Mouse (Mus musculus) cerebral cortex, adult 2 months (tissue): ENCODE data around the gene Slc22a12.

Experiments used
- WGBS: fragments of 180-500 bp; shearing (Covaris S2); methylation state at CpG from one replicate; pipeline ENCODE4 v1.1.7; 2018; 5-methylcytosine and 5-hydroxymethylcytosine counted together

The Slc22a12 gene

DNA sequence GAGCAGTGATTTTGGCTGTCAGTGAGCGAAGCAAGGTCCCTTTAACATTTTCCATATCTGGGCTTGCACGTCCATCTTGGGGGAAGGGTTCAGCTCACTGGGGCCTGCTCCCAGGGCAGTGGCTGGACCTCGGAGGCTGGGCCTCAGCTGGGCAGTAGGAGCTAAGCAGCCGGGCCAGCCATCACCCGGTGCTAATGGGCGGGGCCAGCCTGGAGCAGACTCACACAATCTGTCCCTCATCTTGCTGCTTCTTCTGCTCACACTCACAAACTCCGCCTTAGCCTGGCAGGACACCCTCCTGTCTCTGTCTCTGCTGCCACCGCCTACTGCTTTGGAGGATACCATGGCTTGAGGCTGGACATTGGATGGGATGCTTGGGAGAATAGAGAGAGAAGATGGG is 26.7 kb downstream of the Slc22a12 start:
- WGBS = 55% methylated on average over 8 of the region's 8 CpGs

DNA sequence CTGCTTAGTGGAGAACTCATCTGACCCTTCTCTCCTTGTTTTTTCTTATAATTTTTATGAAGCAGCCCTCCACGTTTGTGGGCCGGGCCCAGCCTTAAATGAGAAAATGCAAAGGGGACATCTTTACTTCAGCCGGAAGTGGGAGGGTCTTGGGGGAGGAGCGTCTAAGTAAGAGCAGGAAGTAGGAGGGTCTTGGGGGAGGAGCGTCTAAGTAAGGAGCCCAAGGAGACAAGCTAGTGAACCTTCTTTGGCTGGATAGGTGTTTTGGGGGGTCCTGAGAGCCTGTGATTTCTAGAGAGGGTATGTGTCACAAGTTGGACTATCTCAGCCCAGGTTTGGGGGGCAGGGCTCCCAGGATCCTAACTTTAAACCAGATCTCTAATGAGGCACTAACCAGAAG is 27.4 kb downstream of the Slc22a12 start:
- WGBS = 54% methylated on average over 5 of the region's 5 CpGs

DNA sequence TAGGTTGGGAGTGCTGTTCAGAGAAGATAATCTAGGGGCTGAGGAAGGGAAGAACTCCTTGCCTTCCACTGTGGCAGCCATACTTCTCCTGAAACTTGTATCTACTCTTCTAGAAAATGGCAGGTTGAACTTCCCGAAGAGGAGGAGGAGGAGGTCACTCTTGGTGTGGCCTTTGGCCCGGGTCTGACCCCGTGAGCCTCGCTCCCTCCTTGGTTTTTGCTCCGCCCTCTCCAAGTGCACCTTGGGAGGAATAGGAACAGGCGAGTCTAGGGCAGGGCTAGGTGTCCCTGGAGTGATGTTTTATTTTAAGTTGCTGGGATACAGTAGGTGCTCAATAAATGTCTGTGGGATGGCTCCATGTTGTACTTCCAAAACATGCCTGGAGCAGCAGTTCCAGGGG is 27.9 kb downstream of the Slc22a12 start:
- WGBS = 82% methylated on average over 6 of the region's 6 CpGs

DNA sequence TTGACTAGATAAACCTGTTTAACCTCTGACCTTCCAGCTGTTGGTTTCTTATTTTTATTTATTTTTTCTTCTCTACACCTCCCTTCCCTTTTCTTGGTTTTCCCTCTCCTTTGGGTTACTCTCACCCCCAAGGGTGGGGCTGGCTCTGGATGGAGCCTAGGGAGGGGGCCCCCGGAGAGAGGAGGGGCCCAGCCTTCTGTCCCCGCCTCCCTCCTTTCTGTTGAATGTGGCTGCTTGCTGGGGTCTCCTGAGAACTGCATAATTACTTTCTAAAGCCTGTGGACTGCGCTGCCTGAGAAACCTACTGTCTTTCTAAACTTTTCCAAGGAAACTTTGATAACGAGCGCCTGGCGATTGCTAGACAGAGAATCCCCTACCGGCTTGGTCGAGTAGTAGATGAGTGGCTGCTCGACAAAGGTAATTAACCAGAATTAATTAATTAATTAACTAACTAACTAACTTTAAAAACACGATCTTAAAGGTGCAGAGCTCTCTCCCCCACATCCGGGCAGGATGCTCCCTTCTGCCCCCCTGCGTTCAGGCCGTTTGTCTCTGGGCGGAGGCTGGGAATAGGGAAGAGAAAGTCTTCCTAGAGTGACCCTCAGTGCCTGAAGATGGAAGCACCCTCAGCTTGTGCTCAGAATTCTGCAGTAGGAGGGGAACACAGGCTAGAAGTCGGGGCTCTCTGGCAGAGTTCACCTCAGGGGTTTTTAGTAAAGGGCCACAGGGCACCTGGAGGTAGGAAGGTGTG is 29.3 kb downstream of the Slc22a12 start:
- WGBS = 36% methylated on average over 15 of the region's 15 CpGs

DNA sequence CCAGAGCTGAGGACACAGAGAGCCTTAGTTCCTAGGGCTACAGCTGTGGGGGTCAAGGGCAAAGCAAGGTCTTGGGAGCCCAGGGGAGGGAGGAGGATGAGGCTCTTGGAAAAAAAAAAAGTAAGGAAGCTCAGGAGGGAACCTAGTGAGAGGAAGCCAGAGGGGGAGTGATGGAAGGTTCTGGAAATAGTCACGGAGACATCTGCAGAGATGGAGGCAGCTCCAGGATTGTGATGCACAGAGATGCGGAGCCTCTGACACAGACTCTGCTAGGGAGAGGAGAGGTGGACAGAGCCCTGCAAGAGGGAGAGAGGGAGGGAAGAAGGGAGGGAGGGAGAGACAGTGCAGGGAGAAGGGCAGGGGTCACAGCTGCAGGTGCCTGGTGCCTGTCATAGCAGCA is 32.3 kb downstream of the Slc22a12 start:
- WGBS = 34% methylated on average over 2 of the region's 2 CpGs

DNA sequence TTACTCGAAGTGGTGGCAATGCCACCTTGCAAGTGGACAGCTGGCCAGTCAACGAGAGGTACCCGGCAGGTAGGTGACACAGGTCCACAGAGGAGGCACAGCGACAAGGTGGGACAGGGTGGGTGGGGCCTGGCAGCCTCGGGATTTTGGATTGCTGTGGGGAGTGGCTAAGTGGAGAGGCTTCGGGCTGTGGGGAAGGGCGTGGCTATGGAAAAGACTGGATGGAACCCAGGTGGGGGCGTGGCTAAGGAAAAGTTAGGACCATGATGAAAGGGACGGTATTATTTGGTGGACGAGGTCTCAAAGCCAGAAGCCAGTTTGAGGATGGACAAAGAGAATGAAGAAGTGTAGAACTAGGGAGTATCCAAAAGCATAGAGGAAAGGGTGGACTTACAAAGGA is 33.0 kb downstream of the Slc22a12 start:
- WGBS = 70% methylated on average over 10 of the region's 10 CpGs

DNA sequence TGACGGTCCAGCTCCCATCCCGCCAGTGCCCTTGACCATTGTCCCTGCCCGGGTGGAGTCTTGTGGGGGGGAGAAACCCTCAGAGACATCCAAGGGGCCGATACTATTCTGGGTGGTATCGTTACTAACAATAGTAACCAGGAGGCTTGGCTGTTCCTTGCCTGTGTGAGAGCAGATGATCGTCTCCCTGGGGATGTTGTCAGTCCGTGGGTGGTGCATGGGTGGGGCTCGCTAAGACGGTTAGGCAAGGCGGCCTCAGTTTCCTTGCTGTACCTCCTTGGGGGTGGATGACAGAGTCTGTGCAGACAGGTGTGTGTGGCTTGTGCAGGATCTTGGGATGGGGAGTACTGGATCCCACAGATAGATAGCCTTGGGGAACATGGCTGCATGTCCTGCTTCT is 35.4 kb downstream of the Slc22a12 start:
- 26% methylated on average over 10 of the region's 10 CpGs for WGBS

DNA sequence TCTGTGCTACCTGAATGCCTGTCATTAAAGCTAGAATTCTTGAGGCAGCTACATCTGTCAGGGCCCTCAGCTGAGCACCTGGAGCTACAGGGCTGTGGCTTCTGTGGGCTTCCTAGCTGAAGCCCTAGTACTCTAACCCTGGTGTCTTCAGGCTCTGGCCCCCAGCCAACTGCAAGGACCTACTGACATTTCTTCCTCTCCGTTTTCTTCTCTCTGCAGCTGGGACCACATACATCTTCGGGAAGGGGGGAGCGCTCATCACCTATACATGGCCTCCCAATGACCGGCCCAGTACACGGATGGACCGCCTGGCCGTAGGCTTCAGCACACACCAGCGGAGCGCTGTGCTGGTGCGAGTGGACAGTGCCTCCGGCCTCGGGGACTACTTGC is 38.2 kb downstream of the Slc22a12 start:
- 79% methylated on average over 12 of the region's 12 CpGs for WGBS

DNA sequence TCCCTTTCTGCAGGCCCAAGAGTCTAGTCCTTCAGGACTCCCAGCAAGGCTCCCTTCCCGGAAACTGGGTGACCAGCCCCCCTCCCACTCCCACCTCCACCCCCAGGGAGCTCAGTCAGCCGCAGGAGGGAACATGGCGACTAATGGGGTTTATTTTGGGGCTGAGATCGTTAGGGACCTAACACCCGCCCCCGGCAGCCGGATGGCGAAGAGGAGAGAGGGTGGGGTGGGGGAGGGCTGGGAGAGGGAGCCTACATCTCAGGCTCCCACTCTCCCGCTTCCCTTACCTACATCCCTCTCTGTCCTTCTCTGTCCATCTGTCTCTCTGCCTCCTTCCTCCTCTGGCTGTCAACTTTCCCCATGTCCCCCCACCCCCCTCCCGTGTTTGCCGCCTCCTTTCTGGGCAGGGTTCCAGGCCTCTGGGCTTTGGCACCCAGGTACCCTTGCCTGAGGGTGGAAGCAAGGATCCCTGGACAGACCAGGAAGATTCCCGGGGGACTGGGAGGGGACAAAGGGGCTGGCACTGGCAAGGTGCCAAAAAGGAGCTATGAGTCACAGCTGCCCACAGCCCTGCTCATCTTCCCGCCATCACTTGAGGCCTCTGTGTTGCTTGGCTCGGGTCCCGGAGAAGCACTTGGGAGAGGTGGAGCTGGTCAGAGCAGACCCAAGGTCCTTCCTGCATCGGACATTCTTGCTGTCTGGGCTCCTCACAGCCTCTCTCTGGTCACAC is 38.7 kb downstream of the Slc22a12 start:
- WGBS = 11% methylated on average over 16 of the region's 16 CpGs

DNA sequence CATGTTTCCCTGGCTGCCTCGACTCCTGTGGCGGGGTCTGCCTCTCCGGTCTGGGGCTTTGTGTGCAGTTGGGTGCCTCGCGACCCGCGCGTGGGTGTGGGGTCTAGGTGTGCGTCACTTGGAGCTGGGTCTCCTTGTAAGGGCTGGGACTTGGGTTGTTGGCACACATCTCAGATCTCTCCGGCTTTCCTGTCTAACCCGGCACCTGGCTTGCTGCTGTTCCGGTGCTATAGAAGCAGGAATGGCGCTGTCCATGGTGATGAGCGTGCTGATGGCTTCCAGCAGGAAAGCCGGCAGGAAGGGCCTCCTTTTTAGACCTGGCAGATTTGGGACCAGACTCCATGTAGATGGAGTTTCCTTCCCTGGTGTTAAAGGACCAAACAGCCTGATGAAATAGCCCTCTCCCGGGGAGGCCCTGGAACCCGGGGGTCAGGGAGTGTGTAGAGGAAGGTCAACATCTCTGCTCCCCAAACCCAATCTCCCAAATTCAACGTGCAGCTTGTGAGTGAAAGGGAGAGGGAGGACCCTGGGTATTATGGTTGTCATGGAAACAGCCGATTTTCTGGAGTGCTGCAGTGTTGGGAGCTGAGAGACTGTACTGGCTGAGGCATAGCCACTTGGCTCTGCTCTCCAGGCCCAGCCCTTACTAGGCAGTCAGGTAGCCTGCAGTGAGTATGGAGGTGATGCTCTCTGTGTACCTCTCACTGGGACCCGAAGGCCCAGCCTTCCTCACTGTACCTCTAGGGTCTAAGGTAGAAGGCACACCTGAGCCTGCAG is 40.1 kb downstream of the Slc22a12 start:
- 6% methylated on average over 20 of the region's 20 CpGs for WGBS

DNA sequence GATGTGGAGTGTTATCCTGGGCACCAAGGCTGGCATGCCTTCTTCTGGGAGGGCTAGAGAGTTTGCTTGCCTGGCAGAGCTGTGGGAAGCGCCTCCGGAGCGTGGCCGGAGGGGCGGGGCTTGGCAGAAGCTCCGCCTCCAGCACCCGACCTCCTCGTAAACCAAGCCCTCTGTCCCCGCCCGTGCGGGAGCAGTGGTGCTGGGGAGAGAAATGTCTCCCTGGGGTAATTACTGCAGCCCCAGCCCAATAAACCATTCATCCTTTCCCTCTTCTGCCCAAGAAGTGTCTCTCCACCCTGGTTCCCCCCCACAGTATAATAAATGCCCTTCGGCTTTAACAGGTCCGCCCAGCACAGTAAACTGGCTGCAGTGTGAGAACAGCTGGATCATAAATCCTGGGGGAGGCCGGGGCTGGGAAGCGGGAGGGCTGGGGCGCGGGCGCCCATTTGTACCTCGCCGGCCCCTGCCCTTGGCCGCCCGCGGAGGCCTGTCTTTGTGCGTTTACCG is 40.7 kb downstream of the Slc22a12 start:
- under 1% methylated on average over 25 of the region's 25 CpGs for WGBS

DNA sequence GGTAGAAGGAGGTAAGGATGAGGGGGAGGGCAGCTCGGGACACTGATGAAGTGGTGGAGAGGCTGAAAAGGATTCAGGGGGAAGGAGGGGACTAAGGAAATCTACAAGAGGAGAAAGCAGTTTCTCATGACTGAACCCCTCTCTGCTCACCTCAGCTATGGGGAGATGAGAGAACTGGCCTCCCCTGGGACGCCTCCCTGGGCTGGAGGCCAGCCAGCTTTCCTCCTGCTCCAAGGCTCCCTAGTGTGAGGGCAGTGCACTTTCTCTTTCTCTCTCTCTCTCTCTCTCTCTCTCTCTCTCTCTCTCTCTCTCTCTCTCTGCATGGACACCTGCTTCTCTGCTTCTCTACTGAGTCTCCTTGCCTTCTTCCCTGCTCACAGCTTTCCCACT is 42.2 kb downstream of the Slc22a12 start:
- WGBS = 13% methylated on average over 2 of the region's 2 CpGs

DNA sequence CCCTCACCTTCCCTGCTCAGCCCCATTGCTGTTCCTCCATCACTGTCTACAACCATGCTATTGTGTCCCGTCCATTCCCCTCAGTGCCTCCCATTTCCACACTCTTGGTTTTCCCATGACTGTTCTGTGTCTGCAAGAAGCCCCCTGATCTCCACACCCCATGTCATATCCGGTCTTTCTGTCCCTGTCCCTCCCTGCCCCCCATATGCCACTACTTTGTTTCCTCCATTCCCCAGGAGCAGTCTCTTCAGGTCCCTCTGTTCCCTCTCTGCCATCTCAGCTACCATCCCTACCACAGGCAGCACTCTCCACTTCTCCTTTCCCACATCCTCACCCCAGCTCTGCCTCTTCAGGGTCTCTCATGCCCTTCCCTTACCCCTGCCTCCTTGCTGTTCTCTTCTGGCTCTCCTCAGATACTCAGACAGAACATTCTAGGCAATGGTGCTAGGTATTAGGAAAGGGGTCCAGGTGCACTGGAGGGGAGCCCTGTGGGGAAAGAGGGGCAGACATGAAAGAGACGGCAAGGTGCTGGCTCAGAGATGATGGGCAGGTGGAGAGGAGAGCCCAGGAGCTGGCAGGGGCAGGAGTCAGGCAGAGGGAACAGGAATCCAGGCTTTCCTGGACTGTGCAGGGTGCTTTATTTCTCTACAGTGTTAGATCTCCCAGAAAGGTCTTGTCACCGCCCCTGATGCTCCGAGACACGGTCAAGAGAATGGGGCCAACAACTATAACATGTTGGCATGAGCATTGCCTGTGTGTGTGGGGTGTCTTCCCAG is 42.8 kb downstream of the Slc22a12 start:
- 19% methylated on average over 6 of the region's 6 CpGs for WGBS

DNA sequence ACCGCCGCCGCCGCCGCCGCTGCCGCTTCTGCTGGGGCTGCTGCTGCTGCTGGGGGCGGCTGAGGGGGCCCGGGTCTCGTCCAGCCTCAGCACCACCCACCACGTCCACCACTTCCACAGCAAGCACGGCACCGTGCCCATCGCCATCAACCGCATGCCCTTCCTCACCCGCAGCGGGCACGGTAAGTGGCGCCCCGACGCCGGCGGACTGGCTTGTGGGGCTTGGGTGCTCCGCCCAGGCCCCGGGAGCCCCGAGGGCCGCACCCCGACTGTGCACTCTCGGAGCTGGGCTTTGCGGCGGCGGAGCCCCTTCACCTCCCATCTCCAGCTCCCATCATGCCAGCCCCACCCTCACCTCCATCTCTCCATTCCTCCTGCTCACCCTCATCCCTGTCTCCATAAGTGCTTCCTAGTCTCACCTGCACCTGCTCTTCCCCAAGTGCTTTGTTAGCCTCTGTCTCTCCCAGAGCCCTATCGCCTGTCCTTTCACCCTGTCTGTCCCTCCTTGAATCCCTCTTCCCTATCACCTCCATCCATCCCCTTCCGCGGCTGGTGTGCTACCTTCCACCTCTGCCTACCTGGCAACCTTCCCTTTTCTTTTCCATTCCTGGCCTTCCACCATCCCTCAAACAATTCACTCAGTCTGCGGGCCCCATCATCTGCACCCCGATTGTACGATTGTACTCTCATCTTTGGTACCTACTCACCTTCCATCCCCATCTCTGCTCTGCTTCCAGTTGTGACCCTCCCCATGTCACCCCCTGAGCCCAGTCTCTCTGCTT is 44.3 kb downstream of the Slc22a12 start:
- 10% methylated on average over 34 of the region's 38 CpGs for WGBS

DNA sequence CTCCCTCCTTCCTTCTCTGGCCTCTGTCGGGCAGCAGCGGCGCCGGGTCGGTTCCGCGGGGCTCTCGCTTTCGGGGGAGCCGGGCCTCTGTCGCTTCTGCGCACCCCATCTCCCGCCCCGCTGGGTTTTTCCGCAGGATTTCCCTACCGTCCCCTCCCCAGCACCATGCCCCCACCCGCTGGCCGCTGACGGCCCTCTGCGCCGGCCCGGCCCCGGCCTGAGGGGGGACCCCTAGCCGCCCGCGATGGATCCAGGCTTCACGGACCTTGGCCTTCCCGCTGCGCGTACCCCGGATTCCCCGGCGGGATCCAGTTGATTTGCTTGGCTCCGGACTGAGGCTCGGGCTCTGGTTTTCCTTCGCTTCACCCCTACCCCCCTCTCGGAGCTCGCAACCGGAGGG is 45.0 kb downstream of the Slc22a12 start:
- WGBS = 4% methylated on average over 39 of the region's 39 CpGs

DNA sequence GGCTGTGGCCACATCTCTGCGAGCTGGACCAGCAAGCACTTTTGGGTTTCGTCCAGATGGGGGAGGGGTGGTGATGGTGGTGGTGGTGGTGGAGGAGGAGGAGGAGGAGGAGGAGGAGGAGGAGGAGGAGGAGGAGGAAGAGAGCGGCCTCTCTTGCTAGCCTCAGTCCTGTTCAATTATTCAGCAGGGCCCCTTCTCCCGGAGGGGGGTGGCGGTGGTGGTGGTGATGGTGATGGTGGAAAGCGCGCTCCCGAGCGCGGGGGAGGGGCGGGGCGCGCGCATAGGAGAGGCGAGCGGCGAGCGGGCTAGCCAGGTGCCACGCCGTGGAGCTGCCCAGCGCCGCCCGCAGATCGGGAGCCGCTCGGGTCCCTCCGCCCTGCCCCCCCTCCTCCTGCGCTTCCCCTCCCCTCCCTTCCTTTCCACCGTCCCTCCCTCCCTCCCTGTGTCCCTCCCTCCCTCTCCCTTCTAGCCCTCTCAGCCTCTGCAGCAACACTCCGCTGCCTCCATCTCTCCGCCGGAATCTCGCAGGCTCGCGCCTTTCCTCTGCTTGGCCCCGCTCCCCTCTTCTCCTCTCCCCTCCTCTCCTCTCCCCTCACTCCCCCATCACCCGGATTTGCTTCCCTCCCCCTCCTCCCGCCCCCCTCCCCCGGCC is 45.6 kb downstream of the Slc22a12 start:
- 3% methylated on average over 19 of the region's 39 CpGs for WGBS

DNA sequence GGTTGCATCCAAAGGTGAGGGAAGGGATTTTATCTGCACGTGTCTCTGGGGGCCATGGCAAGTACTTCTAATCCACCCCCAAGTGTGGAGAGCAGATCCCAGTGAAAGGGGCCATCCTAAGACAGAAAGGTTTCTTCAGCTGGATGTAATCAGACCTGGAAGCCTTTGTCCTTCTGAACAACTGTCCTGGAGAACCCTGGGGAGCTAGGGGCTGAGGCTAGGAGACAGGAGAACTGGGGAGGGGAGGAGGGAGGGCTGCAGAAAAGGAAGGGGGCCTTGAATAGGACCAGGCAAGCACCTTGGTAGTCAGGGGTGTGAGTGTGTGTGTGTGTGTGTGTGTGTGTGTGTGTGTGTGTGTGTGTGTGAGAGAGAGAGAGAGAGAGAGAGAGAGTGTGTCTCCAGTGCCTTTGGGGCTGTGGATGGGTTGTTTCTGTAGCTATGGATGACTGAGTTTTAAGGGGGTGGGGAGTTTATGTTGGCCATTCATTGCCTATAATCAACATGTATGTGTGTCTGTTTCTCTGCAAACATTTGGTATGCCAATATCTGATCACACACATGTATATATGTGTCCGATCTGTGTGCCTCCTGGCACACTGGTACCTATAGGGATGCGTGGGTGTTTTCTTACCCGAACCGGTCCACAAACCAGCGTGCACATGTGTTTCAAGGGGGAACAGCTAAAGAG is 46.2 kb downstream of the Slc22a12 start:
- 16% methylated on average over 6 of the region's 6 CpGs for WGBS

DNA sequence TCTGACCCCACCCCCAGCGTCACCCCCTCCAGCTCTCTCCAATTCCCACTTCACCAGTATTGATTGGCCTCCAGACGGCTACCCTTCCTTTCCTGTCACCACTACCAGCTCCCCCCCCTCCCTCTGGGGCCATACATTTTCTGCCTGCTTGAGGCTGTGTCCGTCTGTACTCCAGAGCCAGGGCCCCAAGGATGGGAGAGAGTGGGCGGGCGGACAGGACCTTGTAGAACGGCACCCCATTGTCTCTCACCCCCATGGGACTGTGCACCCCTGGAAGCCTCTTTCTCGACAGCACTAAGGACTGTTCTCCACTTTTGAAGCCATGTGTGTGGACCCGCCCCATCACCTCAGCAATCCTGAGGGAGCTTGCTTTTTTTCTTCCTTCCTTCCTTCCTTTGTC is 47.1 kb downstream of the Slc22a12 start:
- WGBS = 69% methylated on average over 8 of the region's 8 CpGs

DNA sequence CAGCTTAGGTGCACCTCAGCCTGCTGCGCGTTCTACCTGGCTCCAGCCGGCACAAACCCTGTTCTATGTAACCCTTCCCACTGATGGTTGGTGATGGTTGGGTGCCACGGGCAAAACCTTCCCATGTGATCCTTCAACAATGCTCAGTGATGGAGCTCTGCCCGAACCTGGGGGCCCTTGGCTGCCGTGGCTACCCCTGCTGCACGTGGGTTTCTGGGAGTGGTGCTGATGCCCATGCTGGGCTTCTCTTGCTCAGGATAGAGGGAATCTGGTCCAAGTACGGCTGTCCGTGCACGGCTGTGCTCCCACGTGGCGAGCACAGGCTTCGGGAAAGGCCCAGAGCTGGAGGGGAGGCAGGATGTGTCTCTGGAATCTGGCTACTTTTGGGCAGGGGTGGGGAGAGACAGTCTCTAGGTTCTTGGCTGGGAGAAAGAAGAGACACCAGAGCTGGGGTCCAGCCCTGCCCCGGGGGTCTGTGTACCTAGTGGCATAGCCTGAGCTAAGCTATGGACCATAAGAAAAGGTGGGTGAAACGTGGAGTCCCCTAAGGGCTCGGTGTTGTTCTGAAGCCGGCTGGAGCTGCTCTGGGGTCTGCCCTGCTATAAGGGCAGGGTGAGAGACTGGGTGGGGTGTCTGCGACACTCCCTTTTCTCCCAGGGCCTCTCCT is 48.2 kb downstream of the Slc22a12 start:
- WGBS = 60% methylated on average over 18 of the region's 18 CpGs
